Mouse (Mus musculus) lung, postnatal 25 days (tissue): ENCODE data around the gene Sdf2.

Experiments used
- DNase-seq: peaks from one replicate; pipeline ENCODE4 v3.0.0; 2022; ENCODE audit warnings: low spot score

The Sdf2 gene

GRCm38 (mm10) chr11:78245627-78246317 lies at the start of gene Sdf2, which contains the start of gene Supt6:
Gene Sdf2, plus strand, starts transcription at chr11:78245746.
Gene Supt6, minus strand, starts transcription at chr11:78245987.
- DNase-seq, result peak; percentile 91

- DNase-seq, result no peak
Observed at GRCm38 (mm10) chr11:78202372-78202771, 43.2 kb upstream of the Sdf2 start.

GRCm38 (mm10) chr11:78204287-78204686 lies 41.3 kb upstream of the Sdf2 start:
- DNase-seq, result no peak

DNA sequence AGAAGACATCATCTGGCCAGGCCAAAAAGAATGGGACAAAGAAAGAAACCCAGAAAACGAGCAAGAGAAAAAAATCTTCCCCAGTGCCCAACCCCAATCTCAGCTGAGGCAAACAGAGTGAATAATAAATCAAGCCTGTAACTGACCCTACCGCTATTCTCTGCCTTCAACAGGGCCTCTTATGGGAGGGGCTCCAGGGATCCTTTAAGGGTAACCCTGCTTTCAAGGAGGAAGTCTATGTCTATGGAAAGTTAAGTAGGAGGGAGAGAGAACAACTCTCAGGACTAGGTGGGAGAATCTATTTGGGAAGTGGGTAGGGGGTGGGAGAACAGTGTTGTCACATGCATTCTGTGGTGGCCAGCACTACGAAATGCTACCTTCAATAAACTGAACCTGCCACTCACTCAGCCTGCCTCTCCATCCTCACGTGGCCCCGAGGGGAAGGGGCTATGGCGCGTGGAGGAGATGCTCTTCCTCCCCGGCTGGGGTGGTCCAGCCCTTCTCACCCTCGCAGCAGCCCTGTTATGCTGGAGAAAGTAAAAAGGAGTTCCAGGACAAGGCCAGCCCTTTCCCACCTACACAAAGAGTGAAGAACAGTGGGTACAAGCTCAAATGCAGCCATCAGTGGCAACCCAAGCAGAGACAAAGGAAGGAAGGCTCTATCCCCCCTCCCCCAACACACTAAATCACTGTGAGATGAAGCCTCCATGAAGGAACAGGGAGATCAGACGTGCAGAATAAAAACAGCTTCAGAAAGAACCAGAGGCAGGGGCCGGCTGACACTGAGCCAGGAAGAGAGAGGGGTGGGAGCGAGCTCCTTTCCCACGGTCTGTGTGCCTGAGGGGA lies 40.0 kb upstream of the Sdf2 start:
- DNase-seq, result no peak

DNA sequence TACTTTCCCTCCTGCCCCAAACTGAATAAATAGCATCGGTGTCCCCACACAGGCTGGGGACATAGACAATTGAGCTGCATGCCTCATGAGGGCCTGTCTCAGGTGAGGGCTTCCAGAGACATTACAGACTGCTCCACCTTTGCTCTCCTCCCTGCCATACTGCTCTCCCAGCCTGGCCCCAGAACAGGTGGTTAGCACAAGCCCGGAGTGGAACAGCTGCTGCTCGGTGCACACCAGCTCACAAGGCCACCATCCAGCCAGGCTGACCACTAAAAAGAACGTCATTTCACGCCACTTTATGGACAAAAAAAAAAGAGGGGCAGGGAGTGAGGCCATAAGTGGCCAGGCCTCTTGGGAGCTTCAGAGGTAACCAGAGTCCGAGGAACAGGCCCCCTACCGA lies 38.4 kb upstream of the Sdf2 start:
- no peak for DNase-seq

GRCm38 (mm10) chr11:78209886-78210285 lies 35.7 kb upstream of the Sdf2 start:
- DNase-seq, result no peak

- no peak for DNase-seq
Observed at GRCm38 (mm10) chr11:78210615-78211014, 34.9 kb upstream of the Sdf2 start.

DNA sequence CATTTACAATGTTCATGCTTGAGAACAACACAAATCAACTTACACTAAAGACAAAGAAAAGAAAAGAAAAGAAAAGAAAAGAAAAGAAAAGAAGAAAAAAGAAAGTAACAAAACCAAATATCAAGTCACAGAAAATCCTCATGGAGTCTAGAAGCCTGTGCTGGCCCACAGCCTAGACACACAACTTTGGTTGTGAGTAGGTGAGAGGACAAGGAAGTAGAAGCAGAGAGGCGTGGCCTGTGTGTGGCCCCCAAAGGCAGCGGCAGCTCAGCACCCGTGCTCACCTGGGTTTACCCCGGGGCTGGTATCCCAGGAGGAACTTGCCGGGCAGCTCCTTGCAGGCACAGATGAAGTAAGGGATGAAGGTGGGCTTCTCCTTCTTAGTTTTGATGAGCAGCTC lies 34.0 kb upstream of the Sdf2 start:
- DNase-seq, result no peak

- DNase-seq, result peak; percentile 29
Observed at GRCm38 (mm10) chr11:78213086-78213817, 32.3 kb upstream of the Sdf2 start.

DNA sequence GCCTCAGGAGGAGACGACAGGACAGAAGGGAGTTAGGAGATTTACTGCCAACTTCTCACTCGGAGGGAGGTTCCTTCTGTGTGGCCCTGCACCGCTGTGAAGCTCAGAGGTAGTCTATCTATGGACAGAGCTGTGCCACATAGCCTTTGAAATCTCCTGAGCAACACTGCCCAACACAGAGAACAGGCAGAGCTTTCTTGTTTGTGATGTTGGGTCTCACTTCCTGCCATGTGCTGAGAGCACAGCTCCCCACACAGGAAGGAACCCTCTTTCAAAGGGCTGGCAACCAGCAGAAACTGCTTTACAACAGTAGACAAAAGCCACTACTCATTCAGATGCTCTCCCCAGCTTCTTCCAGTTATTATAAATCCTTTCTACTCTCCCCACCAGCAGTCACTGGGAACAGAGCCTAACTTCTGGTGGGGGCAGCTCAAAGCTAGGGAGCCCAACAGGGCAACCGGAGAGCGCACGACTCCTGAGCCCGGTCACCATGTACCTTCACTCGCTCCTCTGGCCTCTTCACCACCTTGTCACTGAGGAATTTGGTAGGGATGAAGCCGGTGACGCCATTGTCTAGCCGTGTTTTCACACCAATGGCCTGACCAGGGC lies 29.7 kb upstream of the Sdf2 start:
- peak; percentile 5 for DNase-seq

- no peak for DNase-seq
Observed at GRCm38 (mm10) chr11:78223586-78223985, 22.0 kb upstream of the Sdf2 start.

- DNase-seq, result no peak
Observed at GRCm38 (mm10) chr11:78231518-78231917, 14.0 kb upstream of the Sdf2 start.

- no peak for DNase-seq
Observed at GRCm38 (mm10) chr11:78240193-78240857, 5.2 kb upstream of the Sdf2 start.

- peak; percentile 16 for DNase-seq
Observed at GRCm38 (mm10) chr11:78245261-78245626, 302 bp upstream of the Sdf2 start.

- no peak for DNase-seq
Observed at GRCm38 (mm10) chr11:78246318-78247011, 919 bp downstream of the Sdf2 start.

GRCm38 (mm10) chr11:78247012-78247348 lies 1.4 kb downstream of the Sdf2 start:
- DNase-seq, result no peak

DNA sequence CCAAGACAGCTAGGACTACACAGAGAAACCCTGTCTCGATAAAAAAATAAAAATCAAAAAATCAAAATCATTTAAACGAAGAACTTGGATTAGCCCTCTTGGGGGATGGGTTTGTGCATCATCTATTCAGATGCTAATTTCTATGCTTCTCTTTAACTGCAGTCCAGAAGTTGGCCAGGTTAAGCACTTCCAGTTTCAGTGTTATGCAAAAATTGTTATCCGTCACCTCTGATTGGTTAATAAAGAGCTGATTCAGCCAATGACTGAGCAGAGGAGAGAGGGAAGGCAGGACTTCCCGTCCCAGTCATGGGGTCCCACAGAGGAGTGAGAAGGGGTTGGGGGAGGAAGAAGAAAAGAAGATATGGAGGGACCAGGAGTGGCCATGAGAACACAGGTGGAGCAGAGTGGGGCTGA lies 2.2 kb downstream of the Sdf2 start:
- DNase-seq, result no peak

GRCm38 (mm10) chr11:78256618-78257017 lies 11.1 kb downstream of the Sdf2 start:
- no peak for DNase-seq

DNA sequence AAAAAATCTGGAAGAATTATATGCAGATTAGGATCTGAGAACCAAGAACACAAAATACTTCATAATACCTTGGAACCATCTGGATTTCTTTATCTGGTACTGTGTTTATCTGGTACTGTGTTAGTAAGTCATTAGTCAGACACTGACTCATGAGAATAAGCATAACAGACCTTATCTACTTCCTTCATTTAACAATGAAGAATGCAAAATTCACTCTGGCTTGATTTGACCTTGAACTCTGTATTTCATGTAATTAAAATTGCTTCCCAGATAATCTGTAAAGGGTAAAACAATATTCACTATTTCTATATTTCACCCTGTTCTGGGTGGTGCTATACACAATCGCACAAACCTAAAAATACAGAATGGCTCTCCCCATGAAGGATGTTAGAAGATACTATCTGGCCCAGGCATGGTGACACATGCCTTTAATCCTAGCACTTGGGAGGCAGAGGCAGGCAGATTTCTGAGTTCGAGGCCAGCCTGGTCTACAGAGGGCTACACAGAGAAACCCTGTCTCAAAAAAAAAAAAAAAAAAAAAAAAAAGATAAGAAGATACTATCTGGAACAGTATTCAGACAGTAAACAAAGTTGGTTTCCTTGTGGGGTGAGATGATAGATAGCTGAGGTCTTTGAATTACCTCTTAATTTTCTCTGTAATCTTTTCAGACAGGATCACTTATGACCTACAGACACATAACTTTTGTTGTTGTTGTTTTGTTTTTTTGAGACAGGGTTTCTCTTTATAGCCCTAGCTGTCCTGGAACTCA lies 15.1 kb downstream of the Sdf2 start:
- no peak for DNase-seq
